Comparison of ENCODE assay signal across 8 mouse cellular contexts in the genomic region with DNA sequence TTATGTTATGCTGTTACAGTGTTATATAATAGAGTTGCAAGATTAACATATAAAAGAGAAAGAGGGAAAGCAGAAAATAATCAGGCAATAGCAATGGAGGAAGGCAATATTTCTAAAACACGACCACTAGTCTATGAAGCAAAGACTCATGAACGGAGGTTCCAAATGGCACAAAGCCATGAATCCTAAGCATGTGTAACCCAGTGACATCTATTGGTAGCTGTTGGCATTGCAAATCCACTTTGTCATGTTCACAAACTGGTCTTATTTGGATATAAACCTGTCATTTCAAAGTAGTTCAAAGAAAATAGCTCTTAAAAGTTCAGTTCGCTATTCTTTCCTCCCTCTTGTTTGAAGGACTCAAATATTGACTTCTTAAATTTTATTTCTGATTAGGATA.
A peak's percentile ranks its signal among the peaks of the same experiment; 100 is the strongest.
DNase-seq lines count a peak whose midpoint lies in the region; TF ChIP-seq lines count a peak whose summit lies in the region.

No protein-coding gene starts in this region.

- H3K27ac ChIP-seq in layer of hippocampus, adult 2 months: no peak overlapping the region

- peak; percentile 65 for DNase-seq in adrenal gland, postnatal 10 days
- no peak for DNase-seq in adrenal gland, adult 8-10 months
- peak in 1 of 2 experiments; percentile 27 for DNase-seq in layer of hippocampus, adult 2 months (ENCODE audit: low spot score in 2 of 2)
- DNase-seq in layer of hippocampus, postnatal 36 days: no peak
- DNase-seq in R1 (ENCODE audit: low read depth, low spot score): peak; percentile 52
- peak; percentile 54 for DNase-seq in induced T-regulatory cell, adult 2 months (ENCODE audit: low read depth)
- peak; percentile 66 for DNase-seq in lung, postnatal 36 days
- no peak for DNase-seq in urinary bladder, adult 2 months (ENCODE audit: low spot score)

- no peak overlapping the region for H3K4me3 ChIP-seq in layer of hippocampus, adult 2 months

- TF ChIP-seq CTCF in layer of hippocampus, adult 2 months (conservative IDR thresholded peaks at IDR 0.05): peak; percentile 85

Comparison
In these comparisons a context has a peak if more than half of its experiments do, and no peak if none do; other contexts are left out.
1. DNase-seq: peak in adrenal gland, postnatal 10 days (single experiment), R1 (single experiment), induced T-regulatory cell, adult 2 months (single experiment) and lung, postnatal 36 days (single experiment); none in adrenal gland, adult 8-10 months (single experiment), layer of hippocampus, postnatal 36 days (0 of 2) and urinary bladder, adult 2 months (single experiment).